Mouse (Mus musculus) erythroblast, embryonic 14.5 days (primary cell): ENCODE measurements around the gene Gbp9.
"Not testable (repeated sequence)": the region's sequence is repeated elsewhere in the genome, so short reads cannot be mapped to it uniquely, and the experiment has no call there.

Experiments
- GATA1 ChIP-seq: IDR thresholded peaks from 2 replicates; pipeline ENCODE4 v1.6.1; 2012; ENCODE audit warnings: low read length, inconsistent platforms, mixed read lengths
- TAL1 ChIP-seq: IDR thresholded peaks from 3 replicates; pipeline ENCODE4 v1.6.1; 2012; ENCODE audit warnings: low read length, inconsistent platforms, mixed read lengths

- not testable (repeated sequence) for TF ChIP-seq GATA1, TAL1
These were observed 8.7 kb upstream of the Gbp9 start for GRCm38 (mm10) chr5:105148062-105148461.
